Mouse (Mus musculus): ENCODE data around the gene Eps8.
A peak's percentile ranks its signal among the peaks of the same experiment; 100 is the strongest.
"Not testable (repeated sequence)": the region's sequence is repeated elsewhere in the genome, so short reads cannot be mapped to it uniquely, and the experiment has no call there.

Gene Eps8

DNA sequence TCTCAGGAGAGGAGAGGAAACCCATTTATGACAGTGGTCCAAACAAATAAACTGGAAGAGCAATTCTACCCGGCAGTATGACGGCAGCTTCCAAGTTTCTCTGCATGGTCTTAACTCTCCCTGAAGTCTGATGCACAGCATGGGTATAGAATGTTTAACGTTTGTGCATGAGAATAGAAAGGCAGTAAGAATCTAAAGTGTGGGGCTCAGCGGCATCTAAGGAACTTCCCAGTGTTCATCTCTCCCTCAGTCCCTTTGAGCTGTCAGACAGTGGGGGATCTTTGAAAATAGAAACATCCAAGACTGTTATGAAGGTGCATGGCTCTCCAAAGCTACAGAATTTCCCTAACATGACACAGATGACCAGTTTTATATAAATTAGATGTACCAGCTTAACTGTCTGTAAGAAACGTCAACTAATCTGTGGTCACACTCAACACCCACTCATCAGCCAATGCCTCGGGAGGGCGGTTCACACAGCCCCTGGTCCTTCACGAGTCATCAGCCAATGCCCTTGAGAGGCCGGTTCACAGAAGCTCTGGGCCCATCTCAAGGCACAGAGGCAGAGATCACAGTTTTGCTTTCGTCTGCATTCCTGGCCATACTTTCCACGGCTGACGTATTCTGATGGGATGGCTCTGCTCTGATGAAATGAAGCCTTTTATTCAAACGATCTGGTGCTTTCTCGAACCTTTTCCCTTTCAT is 145.2 kb downstream of the Eps8 start:
- no peak for DNase-seq

DNA sequence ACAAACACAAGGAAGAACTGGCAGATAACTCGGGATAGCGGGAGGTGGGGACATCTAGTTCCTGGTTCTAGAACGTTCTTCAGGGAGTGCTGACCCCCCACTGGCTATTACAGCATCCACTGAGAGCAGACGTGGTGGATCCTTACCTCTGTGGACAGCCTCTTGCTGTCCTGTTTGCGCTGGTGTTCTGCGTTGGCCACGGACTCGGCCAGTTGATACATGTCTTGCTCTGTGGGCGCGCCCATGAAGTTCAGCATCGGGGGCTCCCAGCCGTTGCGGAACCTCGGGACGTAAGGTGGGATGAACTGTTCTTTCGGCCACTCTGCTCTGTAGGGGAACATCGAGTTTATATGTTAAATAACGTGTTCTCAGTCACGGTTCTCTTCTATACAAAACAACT is 145.7 kb downstream of the Eps8 start:
- no peak for DNase-seq

DNA sequence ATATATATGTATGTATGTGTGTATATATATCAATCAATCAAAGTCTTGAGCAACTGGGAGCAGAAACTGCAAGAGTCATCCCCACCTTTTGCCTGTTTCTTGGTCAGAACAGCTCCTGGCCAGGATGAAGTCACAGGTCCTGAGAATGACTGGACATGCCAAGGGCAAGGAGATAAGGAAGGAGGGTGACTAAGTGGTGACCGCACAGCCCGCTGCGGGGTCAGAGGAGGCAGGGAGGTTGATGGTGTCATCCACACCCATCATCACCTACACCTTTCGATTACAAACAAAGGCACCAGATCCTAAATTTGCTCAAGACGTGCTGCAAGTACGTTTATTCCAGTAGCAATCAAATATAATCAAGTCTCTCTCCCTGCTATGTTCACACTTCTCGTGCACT is 148.1 kb downstream of the Eps8 start:
- DNase-seq: no peak

DNA sequence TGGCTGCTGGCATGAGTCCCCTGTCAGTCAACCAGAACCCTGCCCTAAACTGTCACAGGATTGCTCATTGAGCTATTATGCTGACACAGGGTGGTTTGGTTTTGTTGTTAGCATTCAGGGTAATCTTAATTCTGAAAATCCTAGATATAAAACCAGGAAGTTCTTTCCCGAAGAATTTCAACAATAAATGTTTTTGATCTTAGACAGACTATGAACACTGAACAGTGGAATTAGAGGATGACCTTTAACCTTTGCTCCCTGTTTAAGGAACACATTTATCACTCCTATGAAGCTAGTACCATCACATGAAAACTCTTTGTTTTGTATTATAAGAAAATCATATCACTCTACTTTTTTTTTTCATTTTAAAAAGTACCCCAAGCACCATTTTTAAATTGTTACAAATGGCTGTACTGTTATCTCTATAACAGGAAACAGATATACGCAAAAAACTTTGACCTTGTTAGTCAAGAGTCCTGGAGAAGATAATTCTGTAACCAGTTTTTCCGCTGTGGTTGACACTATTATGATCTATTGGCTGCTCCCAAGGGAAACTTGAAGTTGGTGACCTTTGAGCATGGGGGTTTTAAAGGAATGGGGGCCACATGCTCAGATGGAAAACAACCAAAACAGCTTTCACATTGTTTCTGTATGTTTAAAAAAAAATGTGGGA is 149.0 kb downstream of the Eps8 start:
- no peak for DNase-seq

DNA sequence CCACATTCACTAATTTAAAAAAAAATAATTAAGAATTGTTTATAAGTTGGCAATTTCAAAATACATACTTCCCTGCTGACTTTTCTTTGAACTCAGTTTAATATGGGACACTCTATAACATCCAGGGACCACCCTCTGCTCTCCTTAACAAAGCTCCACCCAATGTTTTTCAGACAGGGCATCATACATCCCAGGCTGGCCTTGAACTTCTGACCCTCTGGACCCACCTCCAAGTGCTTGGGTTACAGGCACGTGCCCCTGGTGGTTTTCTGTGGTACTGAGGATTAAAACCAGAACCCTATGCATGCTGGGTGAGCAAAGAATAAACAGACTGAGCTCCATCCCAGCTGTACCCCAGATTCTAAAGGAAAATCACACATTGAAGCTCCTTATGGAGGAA is 150.6 kb downstream of the Eps8 start:
- DNase-seq: no peak

DNA sequence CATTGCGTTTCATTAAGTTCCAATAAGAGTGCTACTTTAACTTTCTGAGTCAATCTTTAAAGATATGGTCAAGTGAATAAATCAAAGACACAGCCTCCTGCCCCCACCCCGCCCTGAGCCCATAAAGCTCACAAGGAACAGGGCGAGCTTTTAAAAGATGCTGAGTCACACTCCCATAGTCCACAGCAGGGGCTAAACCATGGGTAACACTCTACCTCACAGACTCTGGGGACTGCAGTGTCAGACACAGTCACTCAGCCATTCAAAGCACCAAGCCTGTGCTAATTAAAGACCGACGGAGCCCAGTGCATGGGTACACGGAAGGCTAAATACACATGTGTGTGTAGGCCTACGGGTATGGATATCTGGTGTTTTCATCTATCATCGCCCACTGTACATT is 151.2 kb downstream of the Eps8 start:
- DNase-seq: no peak

DNA sequence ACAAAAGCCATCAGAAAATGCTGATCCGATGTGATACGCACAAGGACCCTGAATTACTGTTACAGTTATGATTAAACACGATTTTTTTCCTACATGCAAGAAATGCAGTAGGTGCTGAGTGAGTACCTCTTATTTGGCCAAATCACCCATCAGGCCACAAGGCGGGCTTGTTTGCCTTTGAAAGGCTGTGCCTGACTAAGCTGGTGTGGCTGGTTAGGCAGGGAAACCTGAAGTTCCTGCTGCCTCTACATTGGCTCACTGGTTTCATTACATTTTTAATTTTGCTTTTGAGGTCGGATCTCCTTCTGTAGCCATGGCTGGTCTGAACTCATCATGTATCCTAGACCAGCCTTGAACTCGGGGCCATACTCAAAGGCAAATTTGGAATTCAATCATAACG is 151.7 kb downstream of the Eps8 start:
- DNase-seq: no peak

DNA sequence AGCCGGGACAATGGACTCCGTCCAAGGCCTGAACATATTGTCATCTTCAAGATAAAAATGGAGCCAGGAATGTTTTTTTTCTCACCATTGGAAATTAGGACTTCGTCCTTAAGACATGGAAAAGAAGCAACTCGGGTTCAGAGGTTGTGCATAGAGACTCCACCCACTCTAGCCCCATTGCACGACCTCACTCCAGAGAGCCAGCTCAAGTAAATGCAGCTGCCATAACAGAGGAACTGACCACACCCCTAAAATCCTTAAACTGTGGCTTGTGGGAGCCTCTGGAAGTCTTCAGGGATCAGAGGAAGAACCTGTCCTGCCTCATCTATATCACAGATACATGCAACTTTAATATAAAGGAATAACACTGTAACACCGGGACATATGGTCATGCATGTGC is 155.9 kb downstream of the Eps8 start:
- DNase-seq: no peak

DNA sequence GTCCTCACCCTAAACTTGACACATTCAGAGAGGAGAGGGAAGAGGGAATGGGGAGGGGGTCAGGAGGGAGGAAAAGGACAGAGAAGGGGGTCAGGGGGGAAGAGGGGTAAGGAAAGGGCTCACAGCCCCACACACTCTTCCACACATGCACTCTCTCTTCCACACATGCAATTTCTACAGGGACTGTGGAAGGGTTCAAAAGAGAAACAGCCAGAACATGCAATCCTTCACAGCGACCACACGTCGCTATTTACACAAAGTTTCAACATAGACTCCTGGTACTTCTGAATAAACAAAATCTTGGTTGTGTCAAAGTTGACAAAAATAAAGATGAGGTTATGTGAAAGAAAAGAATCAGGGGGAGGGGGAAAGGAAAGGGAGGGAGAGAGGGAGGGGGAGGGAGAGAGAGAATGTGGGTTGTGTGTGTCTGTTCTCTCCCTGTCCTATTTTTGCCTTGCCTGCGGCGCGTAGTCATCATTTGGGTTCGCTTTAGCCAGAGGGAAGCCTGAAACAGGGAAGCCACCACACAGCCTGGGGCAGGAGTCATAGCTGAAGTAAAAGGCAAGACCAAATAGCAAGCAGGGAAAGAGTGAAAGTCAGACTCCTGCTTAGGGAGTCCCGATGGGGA is 157.4 kb downstream of the Eps8 start:
- DNase-seq: no peak

DNA sequence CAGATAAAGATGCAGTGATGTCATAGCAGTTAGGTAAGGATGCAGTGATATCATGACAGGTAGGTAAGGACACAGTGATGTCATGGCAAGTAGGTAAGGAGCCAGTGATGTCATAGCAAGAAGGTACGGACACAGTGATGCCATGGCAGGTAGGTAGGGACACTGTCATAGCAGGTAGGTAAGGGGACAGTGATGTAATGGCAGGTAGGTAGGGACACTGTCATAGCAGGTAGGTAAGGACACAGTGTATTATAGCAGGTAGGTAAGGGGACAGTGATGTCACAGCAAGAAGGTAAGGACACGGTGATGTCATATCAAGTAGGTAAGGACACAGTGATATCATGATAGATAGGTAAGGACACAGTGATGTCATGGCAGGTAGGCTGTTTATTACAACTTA is 158.1 kb downstream of the Eps8 start:
- no peak for DNase-seq

DNA sequence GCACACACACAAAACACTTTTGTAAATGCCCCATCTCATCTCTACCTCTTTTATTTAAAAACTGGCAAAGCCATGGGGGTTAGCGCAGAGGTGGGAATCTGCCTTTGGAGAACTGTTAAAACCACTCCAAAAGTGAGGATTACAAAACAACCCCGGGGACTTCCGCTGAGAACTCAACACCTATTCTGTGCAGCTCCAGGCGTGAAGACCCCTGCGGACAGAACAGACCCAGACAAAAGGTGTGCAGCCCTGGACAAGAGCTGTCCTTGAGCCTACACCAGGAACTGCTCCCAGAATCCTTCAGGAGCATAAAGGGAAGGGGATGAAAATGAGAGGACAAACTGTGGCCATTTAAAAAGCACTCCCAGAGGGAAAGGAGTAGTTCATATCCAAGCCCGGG is 159.4 kb downstream of the Eps8 start:
- no peak for DNase-seq

DNA sequence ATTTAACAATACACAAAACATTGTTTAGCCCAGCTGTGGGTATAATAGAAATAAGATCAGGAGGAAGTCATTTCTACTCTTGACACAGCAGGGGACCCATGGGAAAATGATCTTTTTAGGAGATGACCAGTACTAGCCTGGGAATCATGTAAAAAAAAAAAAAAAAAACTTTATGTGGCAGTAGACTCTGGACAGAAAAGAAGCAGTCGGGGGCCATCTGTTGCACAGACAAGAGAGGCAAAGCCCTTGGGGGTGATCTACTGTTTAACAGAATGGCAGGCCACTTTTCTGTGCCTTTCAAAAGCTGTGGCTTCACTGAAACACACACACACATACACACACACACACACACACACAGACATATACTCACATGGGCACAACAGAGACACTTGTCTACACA is 159.9 kb downstream of the Eps8 start:
- no peak for DNase-seq

DNA sequence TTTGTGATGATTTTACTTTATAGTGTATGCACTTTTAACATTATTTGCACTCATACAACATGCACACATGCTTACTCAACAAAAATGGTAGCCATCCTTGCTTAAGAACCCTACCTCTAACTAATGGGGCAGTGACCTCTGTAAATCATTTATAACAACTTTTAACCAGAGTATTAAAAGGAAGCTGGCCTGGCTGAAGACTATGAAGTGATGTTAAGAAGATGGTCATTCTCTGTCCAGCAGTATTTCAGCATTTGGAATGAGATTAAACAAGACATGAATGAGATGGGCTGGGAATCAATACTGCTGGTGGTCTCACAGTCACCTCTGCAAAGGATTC is 160.6 kb downstream of the Eps8 start:
- DNase-seq: no peak

DNA sequence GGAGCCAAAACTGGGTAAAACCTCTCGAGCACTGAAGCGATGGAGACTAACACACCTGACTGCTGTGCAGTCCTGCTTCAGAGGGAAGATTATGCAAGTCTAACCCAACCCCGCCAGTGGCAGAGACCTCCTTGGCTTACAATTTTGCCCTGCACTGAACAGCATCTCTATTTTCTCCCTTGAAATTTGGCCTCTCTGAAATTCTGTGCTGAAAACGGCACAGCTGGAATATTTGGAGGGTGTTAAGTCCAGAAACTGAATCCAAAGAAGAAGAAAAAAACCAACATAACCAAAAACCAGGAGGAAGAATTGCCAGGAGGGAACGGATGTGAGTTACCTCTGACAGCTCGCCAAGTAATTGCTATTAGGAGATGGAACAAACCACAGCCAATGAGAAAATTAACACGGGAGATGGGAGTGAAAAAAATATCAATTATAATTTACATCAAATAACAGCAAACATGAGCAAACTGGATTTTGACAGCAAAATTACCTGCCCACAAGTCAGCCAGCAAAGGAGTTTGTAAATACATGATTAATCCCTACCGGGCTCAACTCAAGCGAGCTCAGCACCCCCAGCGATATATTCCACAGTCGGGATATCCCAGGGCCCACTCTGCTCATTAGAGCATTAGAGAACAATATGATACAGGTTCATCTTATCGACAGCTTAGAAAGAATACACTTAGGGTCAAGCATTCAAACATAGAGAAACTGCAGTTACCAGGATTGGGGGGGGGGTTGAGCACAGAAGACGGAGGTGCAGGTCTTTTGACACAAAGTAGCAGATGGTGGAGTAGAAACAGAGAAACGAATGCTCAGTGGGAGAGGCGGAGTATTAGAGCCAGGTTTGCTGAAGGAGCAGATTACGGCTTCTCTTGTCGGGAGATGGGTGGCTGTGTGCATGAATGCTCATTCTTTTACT is 161.2 kb downstream of the Eps8 start:
- DNase-seq: no peak

DNA sequence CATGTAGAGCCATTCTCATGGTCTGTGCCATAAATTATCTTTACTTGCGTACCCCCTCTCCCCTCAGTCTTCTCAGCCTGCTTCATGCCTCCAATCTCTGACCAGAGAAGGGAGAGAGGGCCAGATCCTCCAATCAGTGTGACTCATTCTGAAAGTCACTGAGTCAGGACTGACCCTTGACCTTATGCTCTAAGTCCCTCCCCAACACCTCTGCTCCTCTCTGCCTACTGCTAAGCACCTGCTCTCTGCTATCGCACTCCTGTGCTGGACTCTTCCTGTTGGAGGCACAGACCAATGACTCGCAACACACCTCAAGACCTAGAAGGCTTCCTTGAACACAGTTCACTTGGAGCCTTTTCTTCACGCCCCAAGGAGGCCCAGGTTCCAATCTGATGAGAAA is 162.1 kb downstream of the Eps8 start:
- no peak for DNase-seq

DNA sequence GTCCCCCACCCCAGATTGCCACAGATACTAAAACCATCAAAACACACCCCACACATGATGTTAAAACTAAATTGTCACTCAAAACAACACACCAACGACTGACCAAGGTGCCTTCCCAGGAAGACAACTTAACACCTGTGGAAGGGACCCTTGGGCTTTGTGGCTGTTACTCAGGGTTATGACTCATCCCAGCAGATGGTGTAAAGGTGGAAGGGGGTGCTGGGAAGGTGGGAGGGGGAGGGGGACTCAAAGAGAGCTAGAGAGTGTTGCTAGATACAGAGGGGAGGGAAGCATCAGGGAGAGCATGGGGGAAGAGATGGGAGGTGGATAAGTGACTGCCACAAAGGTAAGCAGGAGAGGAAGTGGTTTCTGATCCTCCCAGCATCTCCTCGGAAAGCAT is 163.0 kb downstream of the Eps8 start:
- DNase-seq: no peak

DNA sequence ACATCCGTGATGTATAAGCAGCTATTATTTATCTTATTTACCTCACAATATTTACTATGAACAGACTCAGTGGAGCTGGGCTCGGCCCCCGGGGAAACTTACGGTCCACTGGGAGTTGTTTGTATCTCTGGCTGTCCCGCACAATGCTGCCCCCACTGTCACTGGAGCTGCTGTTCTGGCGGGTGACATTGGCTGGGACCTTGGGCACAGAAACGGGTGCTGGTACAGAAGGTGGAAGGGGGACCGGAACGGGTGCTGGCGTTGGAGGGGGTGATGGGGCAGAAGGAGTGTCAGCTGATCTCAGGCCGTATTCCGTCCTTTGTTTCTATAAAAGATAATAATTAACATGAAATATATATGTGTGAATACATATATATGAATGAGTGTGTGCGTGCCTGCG is 164.6 kb downstream of the Eps8 start:
- no peak for DNase-seq

DNA sequence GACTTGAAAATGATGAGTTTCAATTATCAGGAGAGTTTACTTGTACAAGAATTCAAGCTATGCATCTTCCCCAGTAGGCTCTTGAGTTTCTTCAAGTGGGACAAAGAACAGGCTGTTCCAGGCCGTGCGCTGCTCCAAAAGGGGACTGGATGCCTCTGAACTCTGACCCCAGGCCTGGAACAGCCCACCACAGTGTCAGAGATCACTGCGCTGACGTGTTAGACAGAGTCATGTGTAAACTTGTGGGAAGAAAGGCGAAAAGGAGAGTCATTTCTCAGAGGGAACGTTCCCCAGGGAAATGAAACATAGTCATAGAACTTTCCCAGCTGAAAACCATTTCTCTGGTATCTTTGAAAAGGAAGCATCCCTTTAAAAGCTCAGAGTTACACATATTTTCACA is 167.2 kb downstream of the Eps8 start:
- no peak for DNase-seq

DNA sequence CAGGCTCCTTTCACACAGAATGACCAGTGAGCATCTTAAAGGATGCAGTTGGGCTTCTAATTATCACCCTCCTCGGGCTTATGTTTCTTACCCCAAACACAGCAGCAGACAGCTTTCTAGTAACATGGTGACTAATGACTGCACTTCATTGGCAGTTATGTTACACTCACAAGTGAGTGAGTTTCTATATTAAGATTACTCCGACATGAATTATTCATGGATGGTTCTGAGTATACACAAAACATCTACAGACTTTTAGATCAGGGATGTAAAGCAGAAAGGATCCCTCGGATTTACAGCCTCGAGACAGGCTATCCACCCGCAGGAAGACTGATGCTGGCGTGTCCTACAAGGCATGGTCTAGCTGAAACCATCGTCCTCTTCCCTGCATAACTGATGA is 171.8 kb downstream of the Eps8 start:
- no peak for DNase-seq

DNA sequence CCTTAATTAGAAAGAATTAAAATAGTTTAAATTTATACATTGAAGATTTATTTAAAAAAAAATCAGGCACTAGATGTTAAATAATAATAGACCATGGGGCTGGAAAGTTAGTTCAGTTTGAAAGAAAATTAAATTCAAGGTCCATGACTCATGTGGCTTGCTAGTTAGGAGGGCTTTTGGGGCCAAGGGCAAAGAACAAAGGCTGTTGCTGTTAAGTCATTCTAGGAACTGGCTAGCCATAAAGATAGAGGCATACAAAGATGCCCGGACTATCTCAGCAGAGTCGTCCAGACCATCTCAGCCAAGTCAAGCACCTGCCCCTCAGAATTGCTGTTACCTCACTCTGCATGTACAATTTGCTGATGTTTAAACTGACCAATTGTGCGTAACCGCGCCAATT is 179.0 kb downstream of the Eps8 start:
- not testable (repeated sequence) for DNase-seq

DNA sequence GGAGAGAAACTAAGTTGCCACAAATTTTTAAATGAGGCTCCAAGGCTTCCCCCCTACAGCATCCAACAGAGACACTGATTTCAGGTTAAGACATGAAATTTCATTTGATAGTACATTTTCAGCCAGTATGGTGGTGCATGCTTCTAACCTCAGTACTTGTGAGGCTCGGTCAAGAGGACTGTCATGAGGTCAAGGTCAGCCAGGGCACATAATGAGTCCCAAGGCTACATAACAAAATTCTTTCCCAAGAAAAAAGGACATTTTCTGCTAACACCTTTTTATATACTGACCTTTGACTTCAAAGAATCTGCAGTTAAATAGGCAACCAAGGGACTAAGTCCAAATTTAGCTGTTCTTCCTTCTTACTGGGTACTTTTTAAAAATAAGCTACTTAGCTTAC is 181.2 kb downstream of the Eps8 start:
- DNase-seq: no peak

DNA sequence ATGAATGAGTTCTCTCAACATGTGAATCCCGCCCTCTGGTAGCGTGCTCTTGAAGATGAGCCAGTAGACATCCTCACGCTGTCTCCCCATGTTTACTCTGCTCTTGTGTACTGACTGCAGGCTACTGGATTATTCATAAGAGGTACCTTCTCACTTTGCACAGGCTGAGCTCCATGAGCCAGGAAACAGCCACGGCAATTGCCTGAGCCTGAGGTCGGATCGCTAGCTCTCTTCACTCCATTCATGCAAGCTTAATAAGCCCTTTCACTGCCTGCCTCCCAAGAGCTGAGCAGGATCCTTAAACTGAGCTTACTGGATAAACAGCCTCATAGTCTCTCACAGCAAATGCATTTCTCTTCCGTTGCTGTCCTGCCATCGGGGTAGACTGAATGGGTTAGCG is 182.5 kb downstream of the Eps8 start:
- no peak for DNase-seq

DNA sequence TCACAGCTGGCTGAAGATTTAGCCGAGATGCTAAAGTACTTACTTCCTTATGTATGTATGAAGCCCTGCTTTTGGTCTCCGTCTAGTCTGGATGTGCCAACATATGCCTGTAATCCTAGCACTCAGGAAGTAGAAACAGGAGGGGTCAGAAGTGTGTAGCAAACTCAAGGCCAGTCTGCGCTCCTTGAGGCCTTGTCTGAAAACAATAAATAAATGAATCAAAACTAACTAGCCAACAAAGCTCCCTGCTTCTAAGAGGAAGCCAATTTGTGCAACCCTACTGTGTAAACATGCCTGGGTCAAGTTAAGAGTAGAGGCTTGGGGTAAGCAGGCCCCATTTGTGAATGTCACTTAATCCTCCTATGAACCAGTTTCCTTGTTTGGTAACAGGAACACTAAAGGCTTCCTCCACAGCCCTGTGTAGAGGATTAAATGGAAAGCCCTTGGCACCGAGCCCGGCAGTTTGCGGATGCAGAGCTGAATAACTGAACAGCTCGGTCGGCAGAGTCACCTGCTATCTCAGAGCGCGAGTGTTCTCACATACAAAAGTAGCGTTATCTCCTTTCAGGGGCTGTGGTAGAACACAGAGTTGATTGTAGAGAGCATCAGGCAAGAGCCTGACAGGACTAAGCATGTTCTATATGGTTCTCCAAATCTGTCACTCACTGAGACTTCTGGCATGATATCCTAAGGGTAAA is 183.6 kb downstream of the Eps8 start:
- DNase-seq: peak; percentile 69
